Comparison of ENCODE assay signal across 9 mouse cellular contexts in genomic region chr5:113942580-113942979, GRCm38 (mm10). TPM values are rescaled to one million over a fixed set of nuclear protein-coding genes. Genes with fewer than 3 reads are reported as not detected.
DNase-seq lines count a peak whose midpoint lies in the region; ATAC-seq and TF ChIP-seq lines count a peak whose summit lies in the region.
"Had no signal": no experiment of that assay in that cellular context is flagged by ENCODE, and none has a peak within 500 bp of the region (broad histone marks: within the 10 kb centered on the region; RNA-seq: fewer than 3 reads in every experiment).

No protein-coding gene starts in this region.

- H3K27ac ChIP-seq in forebrain, embryonic 11.5 days (ENCODE audit: low read depth, low read length): no peak overlapping the region
- no peak overlapping the region for H3K27ac ChIP-seq in forebrain, embryonic 16.5 days (ENCODE audit: low read length)
- peak overlapping the region; percentile 68; the same call in 1 of the 2 replicates for H3K27ac ChIP-seq in midbrain, embryonic 10.5 days (replicated peaks)
- H3K27ac ChIP-seq in midbrain, embryonic 14.5 days (replicated peaks; ENCODE audit: low read depth, low read length): no peak overlapping the region
- no peak overlapping the region for H3K27ac ChIP-seq in stomach, postnatal 0 days (replicated peaks)
- H3K27ac ChIP-seq in neural tube, embryonic 15.5 days (replicated peaks): no peak overlapping the region

- 91% methylated on average over 12 of the region's 12 CpGs for WGBS in forebrain, embryonic 11.5 days
- WGBS in forebrain, embryonic 16.5 days: 90% methylated on average over 12 of the region's 12 CpGs
- 89% methylated on average over 12 of the region's 12 CpGs for WGBS in midbrain, embryonic 10.5 days
- WGBS in midbrain, embryonic 14.5 days: 92% methylated on average over 12 of the region's 12 CpGs
- 84% methylated on average over 12 of the region's 12 CpGs for WGBS in stomach, postnatal 0 days
- 87% methylated on average over 12 of the region's 12 CpGs for WGBS in neural tube, embryonic 15.5 days

- DNase-seq in forebrain, embryonic 11.5 days (ENCODE audit: low spot score): peak; percentile 65
- DNase-seq in midbrain, embryonic 10.5 days (ENCODE audit: low spot score): peak; percentile 27
- no peak for DNase-seq in midbrain, embryonic 14.5 days
- DNase-seq in stomach, postnatal 0 days (ENCODE audit: low spot score): peak; percentile 47
- no peak for DNase-seq in heart, postnatal 10 days

- H3K4me1 ChIP-seq in forebrain, embryonic 11.5 days (replicated peaks; ENCODE audit: control insufficient read depth, insufficient read depth, low read length): peaks cover 6% of the 10 kb centered on the region; the same call in 1 of the 2 replicates
- H3K4me1 ChIP-seq in forebrain, embryonic 16.5 days (replicated peaks; ENCODE audit: control insufficient read depth, insufficient read depth, low read length): peaks cover 10% of the 10 kb centered on the region
- H3K4me1 ChIP-seq in midbrain, embryonic 10.5 days: peaks cover 19% of the 10 kb centered on the region
- 0 out of 2 replicates have a peak, but pooled peaks cover 6% of the 10 kb centered on the region for H3K4me1 ChIP-seq in midbrain, embryonic 14.5 days (ENCODE audit: control insufficient read depth, insufficient read depth, low read length)
- no peaks in the 10 kb centered on the region for H3K4me1 ChIP-seq in stomach, postnatal 0 days (replicated peaks; ENCODE audit: control insufficient read depth, insufficient read depth)
- H3K4me1 ChIP-seq in neural tube, embryonic 15.5 days: no peaks in the 10 kb centered on the region

- no peak for TF ChIP-seq EP300 in stomach, postnatal 0 days (optimal IDR thresholded peaks at IDR 0.05)

- H3K4me3 ChIP-seq in forebrain, embryonic 11.5 days (ENCODE audit: low read depth, low read length): no peak overlapping the region
- H3K4me3 ChIP-seq in forebrain, embryonic 16.5 days (replicated peaks; ENCODE audit: low read length): no peak overlapping the region
- H3K4me3 ChIP-seq in midbrain, embryonic 10.5 days: no peak overlapping the region
- H3K4me3 ChIP-seq in midbrain, embryonic 14.5 days (replicated peaks; ENCODE audit: low read depth, low read length): no peak overlapping the region
- no peak overlapping the region for H3K4me3 ChIP-seq in stomach, postnatal 0 days (ENCODE audit: low read depth, low read length)
- no peak overlapping the region for H3K4me3 ChIP-seq in neural tube, embryonic 15.5 days (replicated peaks)

- peak; percentile 69 for TF ChIP-seq CTCF in stomach, postnatal 0 days (IDR thresholded peaks at IDR 0.05; ENCODE audit: low read depth)

- H3K9me3 ChIP-seq in forebrain, embryonic 11.5 days (ENCODE audit: control insufficient read depth, low read length): no peaks in the 10 kb centered on the region
- H3K9me3 ChIP-seq in forebrain, embryonic 16.5 days (ENCODE audit: control insufficient read depth, low read length): no peaks in the 10 kb centered on the region
- no peaks in the 10 kb centered on the region for H3K9me3 ChIP-seq in midbrain, embryonic 10.5 days (replicated peaks)
- H3K9me3 ChIP-seq in midbrain, embryonic 14.5 days (ENCODE audit: control insufficient read depth, low read length): no peaks in the 10 kb centered on the region
- no peaks in the 10 kb centered on the region for H3K9me3 ChIP-seq in stomach, postnatal 0 days (ENCODE audit: control insufficient read depth, low read length)
- H3K9me3 ChIP-seq in neural tube, embryonic 15.5 days (replicated peaks): no peaks in the 10 kb centered on the region

- no peak for ATAC-seq in forebrain, embryonic 11.5 days (replicated peaks; ENCODE audit: low FRiP score)
- ATAC-seq in forebrain, embryonic 16.5 days: no peak
- no peak for ATAC-seq in midbrain, embryonic 14.5 days (ENCODE audit: low FRiP score, low TSS enrichment)
- peak; percentile 17; the same call in 1 of the 2 replicates for ATAC-seq in granulocyte monocyte progenitor cell, adult 5-6 weeks (replicated peaks; ENCODE audit: poor library complexity, severe bottlenecking)
- ATAC-seq in stomach, postnatal 0 days (ENCODE audit: low FRiP score, low TSS enrichment): no peak
- ATAC-seq in neural tube, embryonic 15.5 days (ENCODE audit: low FRiP score): no peak
- ATAC-seq: Patski had no signal

- intact Hi-C loops in heart, postnatal 10 days (cut with DNase I): no loop called here

- no peak overlapping the region for H3K9ac ChIP-seq in forebrain, embryonic 11.5 days (ENCODE audit: low read length)
- no peak overlapping the region for H3K9ac ChIP-seq in forebrain, embryonic 16.5 days (replicated peaks; ENCODE audit: low read depth, low read length)
- no peak overlapping the region for H3K9ac ChIP-seq in midbrain, embryonic 14.5 days (replicated peaks; ENCODE audit: low read length)
- H3K9ac ChIP-seq in stomach, postnatal 0 days (ENCODE audit: low read length): no peak overlapping the region
- H3K9ac ChIP-seq in neural tube, embryonic 15.5 days (replicated peaks): no peak overlapping the region

- no peak overlapping the region for H3K4me2 ChIP-seq in forebrain, embryonic 11.5 days (ENCODE audit: low read depth, low read length, severe bottlenecking)
- no peak overlapping the region for H3K4me2 ChIP-seq in forebrain, embryonic 16.5 days (ENCODE audit: low read length)
- no peak overlapping the region for H3K4me2 ChIP-seq in midbrain, embryonic 14.5 days (ENCODE audit: low read length)
- H3K4me2 ChIP-seq in stomach, postnatal 0 days (replicated peaks; ENCODE audit: low read depth): no peak overlapping the region
- no peak overlapping the region for H3K4me2 ChIP-seq in neural tube, embryonic 15.5 days

- peaks cover 13% of the 10 kb centered on the region for H3K36me3 ChIP-seq in forebrain, embryonic 11.5 days (ENCODE audit: control insufficient read depth, insufficient read depth, low read length)
- H3K36me3 ChIP-seq in forebrain, embryonic 16.5 days (ENCODE audit: control insufficient read depth, insufficient read depth): peaks cover 38% of the 10 kb centered on the region
- H3K36me3 ChIP-seq in midbrain, embryonic 10.5 days: peaks cover 94% of the 10 kb centered on the region
- H3K36me3 ChIP-seq in midbrain, embryonic 14.5 days (ENCODE audit: control insufficient read depth, insufficient read depth, low read length): peaks cover 59% of the 10 kb centered on the region
- peaks cover 45% of the 10 kb centered on the region for H3K36me3 ChIP-seq in stomach, postnatal 0 days (ENCODE audit: control insufficient read depth, insufficient read depth, low read length)
- H3K36me3 ChIP-seq in neural tube, embryonic 15.5 days: peaks cover 66% of the 10 kb centered on the region

- no peaks in the 10 kb centered on the region for H3K27me3 ChIP-seq in forebrain, embryonic 11.5 days (ENCODE audit: control insufficient read depth, insufficient read depth, low read length)
- no peaks in the 10 kb centered on the region for H3K27me3 ChIP-seq in forebrain, embryonic 16.5 days (replicated peaks; ENCODE audit: control insufficient read depth, insufficient read depth, low read length)
- no peaks in the 10 kb centered on the region for H3K27me3 ChIP-seq in midbrain, embryonic 10.5 days (ENCODE audit: low read depth, poor library complexity, severe bottlenecking)
- H3K27me3 ChIP-seq in midbrain, embryonic 14.5 days (ENCODE audit: control insufficient read depth, insufficient read depth, low read length): no peaks in the 10 kb centered on the region
- no peaks in the 10 kb centered on the region for H3K27me3 ChIP-seq in stomach, postnatal 0 days (ENCODE audit: control insufficient read depth, insufficient read depth, low read length)
- H3K27me3 ChIP-seq in neural tube, embryonic 15.5 days (replicated peaks): no peaks in the 10 kb centered on the region
- H3K27me3 ChIP-seq: Patski had no signal

RNA-seq across cellular contexts. Expression of gene Coro1c, which starts 34.0 kb away (rescaled TPM):
- polyA plus RNA-seq in forebrain, embryonic 11.5 days (2014; fragmentation: Nextera tagmentation; extraction: Ambion mirVana): 231 and 246 TPM in 2 replicates
- 230 and 234 TPM in 2 replicates for polyA plus RNA-seq in forebrain, embryonic 16.5 days (2015; fragmentation: Nextera tagmentation; extraction: Ambion mirVana)
- polyA plus RNA-seq in midbrain, embryonic 10.5 days (2016; fragmentation: Nextera tagmentation; extraction: Ambion mirVana): 205 and 233 TPM in 2 replicates
- polyA plus RNA-seq in midbrain, embryonic 14.5 days (2014; fragmentation: Nextera tagmentation; extraction: Ambion mirVana): 133 and 201 TPM in 2 replicates
- total RNA-seq in granulocyte monocyte progenitor cell, adult 5-6 weeks (2014; fragmentation: Nextera tagmentation): 55.8 and 64.9 TPM in 2 replicates
- 80.5 and 102 TPM in 2 replicates for total RNA-seq in granulocyte monocyte progenitor cell, adult 5-6 weeks (2017)
- 91.6 and 93.6 TPM in 2 replicates for polyA plus RNA-seq in stomach, postnatal 0 days (2015; fragmentation: Nextera tagmentation; extraction: Ambion mirVana)
- polyA plus RNA-seq in neural tube, embryonic 15.5 days (2015; fragmentation: Nextera tagmentation; extraction: Ambion mirVana): 160 and 162 TPM in 2 replicates
- 10 to 100 TPM; 73.1 to 76.1 TPM for total RNA-seq in heart, postnatal 10 days (2021)

RNA-seq across cellular contexts. Expression of gene Ssh1, which starts 51.1 kb away (rescaled TPM):
- 25.7 and 28.7 TPM in 2 replicates for polyA plus RNA-seq in forebrain, embryonic 11.5 days (2014; fragmentation: Nextera tagmentation; extraction: Ambion mirVana)
- polyA plus RNA-seq in forebrain, embryonic 16.5 days (2015; fragmentation: Nextera tagmentation; extraction: Ambion mirVana): 11.2 and 12.4 TPM in 2 replicates
- 13.3 and 16.8 TPM in 2 replicates for polyA plus RNA-seq in midbrain, embryonic 10.5 days (2016; fragmentation: Nextera tagmentation; extraction: Ambion mirVana)
- 15.5 and 22.4 TPM in 2 replicates for polyA plus RNA-seq in midbrain, embryonic 14.5 days (2014; fragmentation: Nextera tagmentation; extraction: Ambion mirVana)
- total RNA-seq in granulocyte monocyte progenitor cell, adult 5-6 weeks (2014; fragmentation: Nextera tagmentation): 5.9 and 15.0 TPM in 2 replicates
- total RNA-seq in granulocyte monocyte progenitor cell, adult 5-6 weeks (2017): 1.9 and 2.4 TPM in 2 replicates
- polyA plus RNA-seq in stomach, postnatal 0 days (2015; fragmentation: Nextera tagmentation; extraction: Ambion mirVana): 5.0 and 5.3 TPM in 2 replicates
- polyA plus RNA-seq in neural tube, embryonic 15.5 days (2015; fragmentation: Nextera tagmentation; extraction: Ambion mirVana): 9.8 and 13.1 TPM in 2 replicates
- 10 to 100 TPM; 18.6 to 20.3 TPM for total RNA-seq in heart, postnatal 10 days (2021)

Comparison
In these comparisons a context has a peak if more than half of its experiments do, and no peak if none do; other contexts are left out.
1. DNase-seq: peak in forebrain, embryonic 11.5 days (single experiment), midbrain, embryonic 10.5 days (single experiment) and stomach, postnatal 0 days (single experiment); none in midbrain, embryonic 14.5 days (single experiment) and heart, postnatal 10 days (0 of 2).